Mouse (Mus musculus) liver, embryonic 12.5 days (tissue): Measurements from ENCODE around the gene Gm44511. TPM values are rescaled to one million over a fixed set of nuclear protein-coding genes. Genes with fewer than 3 reads are reported as not detected.
"Not testable (repeated sequence)": the region's sequence is repeated elsewhere in the genome, so short reads cannot be mapped to it uniquely, and the experiment has no call there.

ENCODE experiments used
- ATAC-seq: fragments of 200-750 bp; cut with Nextera tagmentation; 2 replicates; pipeline ENCODE4 v1.8.0; 2017; ENCODE audit warnings: moderate number of reproducible peaks, mild to moderate bottlenecking, moderate library complexity
- H3K27ac ChIP-seq: fragments of 300-500 bp; sonication (generic); 2 replicates; pipeline ENCODE4 v1.5.1; 2016; ENCODE audit warnings: mild to moderate bottlenecking
- H3K27me3 ChIP-seq: fragments of 300-500 bp; sonication (generic); replicated peaks from 2 replicates; pipeline ENCODE4 v1.6.1; 2016; ENCODE audit warnings: mild to moderate bottlenecking, moderate library complexity
- H3K36me3 ChIP-seq: fragments of 300-500 bp; sonication (generic); 2 replicates; pipeline ENCODE4 v1.6.1; 2016; ENCODE audit warnings: mild to moderate bottlenecking, moderate library complexity
- H3K4me1 ChIP-seq: fragments of 300-500 bp; sonication (generic); 2 replicates; pipeline ENCODE4 v1.6.1; 2016
- H3K4me2 ChIP-seq: fragments of 300-500 bp; sonication (generic); 2 replicates; pipeline ENCODE4 v1.6.1; 2016; ENCODE audit warnings: mild to moderate bottlenecking, moderate library complexity
- H3K4me3 ChIP-seq: fragments of 300-500 bp; sonication (generic); 2 replicates; pipeline ENCODE4 v1.5.1; 2016; ENCODE audit warnings: mild to moderate bottlenecking, moderate library complexity
- H3K9ac ChIP-seq: fragments of 300-500 bp; sonication (generic); 2 replicates; pipeline ENCODE4 v1.6.1; 2016; ENCODE audit warnings: mild to moderate bottlenecking, moderate library complexity
- H3K9me3 ChIP-seq: fragments of 300-500 bp; sonication (generic); replicated peaks from 2 replicates; pipeline ENCODE4 v1.6.1; 2016; ENCODE audit warnings: mild to moderate bottlenecking, moderate library complexity
- WGBS: fragments of 180-500 bp; shearing (Covaris S2); methylation state at CpG from one replicate; pipeline ENCODE4 v1.1.7; 2016; ENCODE audit not compliant: insufficient replicate concordance; 5-methylcytosine and 5-hydroxymethylcytosine counted together
- polyA plus RNA-seq: library from polyadenylated mRNA; unstranded; fragments of >200 nt; fragmentation: Nextera tagmentation; extraction: Ambion mirVana; gene quantifications from 2 replicates; pipeline ENCODE4 v1.2.1, GENCODE M21; 2016

The Gm44511 gene
- polyA plus RNA-seq, 1 experiment from 2014 or later, result not detected

DNA sequence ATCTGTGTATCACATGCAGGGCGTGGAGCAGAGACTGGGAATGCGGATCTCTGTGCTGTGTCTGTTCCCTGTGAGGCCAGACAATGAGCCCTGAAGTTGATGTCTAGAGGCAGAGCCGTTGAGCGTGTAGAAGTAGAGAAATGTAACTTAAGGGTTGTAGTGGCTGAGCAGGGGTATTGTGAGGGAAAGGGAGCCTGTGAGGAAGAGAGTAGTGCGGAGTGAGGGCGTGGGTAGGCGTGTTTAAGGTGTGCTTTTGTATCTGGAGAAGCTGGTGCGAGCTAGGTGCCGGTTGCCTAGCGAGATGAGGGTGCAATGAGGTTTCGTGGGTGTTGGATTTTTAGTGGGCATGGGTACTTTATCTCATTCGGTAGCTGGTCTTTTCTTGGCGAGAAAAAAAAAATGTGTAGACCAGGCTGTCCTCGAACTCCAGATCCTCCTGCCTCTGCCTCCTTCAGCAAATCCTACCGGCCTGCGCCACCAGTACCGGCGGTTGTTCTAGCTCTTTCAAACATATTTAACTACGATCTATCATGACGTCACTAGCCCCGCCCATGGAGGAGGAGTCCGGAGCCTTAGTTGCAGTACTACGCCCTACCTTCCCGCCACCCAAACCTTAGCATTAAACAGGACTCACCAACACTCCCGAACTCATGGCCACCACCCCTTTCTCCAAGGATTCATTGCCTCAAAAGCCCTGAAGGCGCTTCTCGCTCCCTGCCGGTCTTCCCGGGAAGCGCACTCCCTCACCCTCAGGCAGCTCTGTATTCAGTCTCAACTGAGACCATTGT lies 62.2 kb downstream of the Gm44511 start:
- peak overlapping the region; percentile 48; the same call in 1 of the 2 replicates for H3K27ac ChIP-seq
- WGBS, result 5% methylated on average over 30 of the region's 30 CpGs

DNA sequence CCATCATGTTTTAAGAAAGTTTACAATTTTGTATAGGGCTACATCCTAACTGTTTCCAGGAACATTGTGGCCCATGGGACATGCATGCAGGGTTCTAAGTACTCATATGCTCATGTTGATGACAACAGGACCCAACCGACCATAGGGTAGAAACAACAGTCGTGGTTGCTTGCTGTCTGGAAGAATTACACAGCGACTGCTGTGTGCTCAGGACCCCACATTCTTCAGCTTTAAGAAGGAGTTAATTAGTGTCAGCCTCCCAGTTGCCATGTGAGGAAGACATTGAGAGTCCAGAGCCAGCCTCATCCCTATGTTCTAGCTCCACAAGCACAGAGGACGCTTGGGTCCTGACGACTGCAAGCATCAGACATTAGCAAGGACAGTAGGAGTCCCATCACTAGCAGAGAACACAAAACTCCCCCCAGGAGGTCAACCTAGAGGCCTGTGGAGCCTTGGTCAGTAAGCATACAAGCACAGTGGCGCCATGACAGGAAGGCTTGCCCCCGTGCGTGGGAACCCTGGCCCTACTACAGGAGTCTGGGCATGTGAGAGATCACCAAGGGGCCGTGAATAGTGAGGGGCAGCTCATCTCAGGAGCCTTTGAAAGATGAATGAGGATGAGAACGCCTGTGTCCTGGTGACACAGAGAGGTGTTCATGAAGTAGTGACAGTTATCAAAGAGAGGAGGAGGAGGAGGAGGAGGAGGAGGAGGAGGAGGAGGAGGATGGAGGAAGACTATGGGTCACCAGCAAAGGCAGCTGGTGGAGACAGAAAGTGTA lies 63.0 kb downstream of the Gm44511 start:
- Histone ChIP-seq H3K4me1 (peaks cover 21% of the 10 kb centered on the region), H3K4me3 (peak overlapping the region; percentile 66), H3K4me2 (peak overlapping the region; percentile 88)
- H3K9me3 ChIP-seq, H3K36me3 ChIP-seq, H3K27me3 ChIP-seq, ATAC-seq, H3K27ac ChIP-seq, H3K9ac ChIP-seq: not testable (repeated sequence)
- 70% methylated on average over 10 of the region's 10 CpGs for WGBS

More for the DNA sequence above, 62.2 kb downstream of the Gm44511 start:
- Histone ChIP-seq H3K4me3 (peak overlapping the region; percentile 66), H3K27me3 (no peaks in the 10 kb centered on the region), H3K9me3 (no peaks in the 10 kb centered on the region), H3K4me1 (peaks cover 21% of the 10 kb centered on the region), H3K4me2 (peak overlapping the region; percentile 88), H3K36me3 (no peaks in the 10 kb centered on the region), H3K9ac (peak overlapping the region; percentile 68)
- ATAC-seq, result peak; percentile 87

GRCm38 (mm10) chr6:128761144-128761540 lies 65.0 kb downstream of the Gm44511 start:
- ATAC-seq, result no peak
- Histone ChIP-seq H3K36me3 (no peaks in the 10 kb centered on the region), H3K9me3 (no peaks in the 10 kb centered on the region), H3K4me3 (peak overlapping the region; percentile 71), H3K27ac (no peak overlapping the region), H3K9ac (peak overlapping the region; percentile 62), H3K4me2 (peak overlapping the region; percentile 70), H3K27me3 (no peaks in the 10 kb centered on the region), H3K4me1 (peaks cover 21% of the 10 kb centered on the region)
- 49% methylated on average over 5 of the region's 5 CpGs for WGBS

DNA sequence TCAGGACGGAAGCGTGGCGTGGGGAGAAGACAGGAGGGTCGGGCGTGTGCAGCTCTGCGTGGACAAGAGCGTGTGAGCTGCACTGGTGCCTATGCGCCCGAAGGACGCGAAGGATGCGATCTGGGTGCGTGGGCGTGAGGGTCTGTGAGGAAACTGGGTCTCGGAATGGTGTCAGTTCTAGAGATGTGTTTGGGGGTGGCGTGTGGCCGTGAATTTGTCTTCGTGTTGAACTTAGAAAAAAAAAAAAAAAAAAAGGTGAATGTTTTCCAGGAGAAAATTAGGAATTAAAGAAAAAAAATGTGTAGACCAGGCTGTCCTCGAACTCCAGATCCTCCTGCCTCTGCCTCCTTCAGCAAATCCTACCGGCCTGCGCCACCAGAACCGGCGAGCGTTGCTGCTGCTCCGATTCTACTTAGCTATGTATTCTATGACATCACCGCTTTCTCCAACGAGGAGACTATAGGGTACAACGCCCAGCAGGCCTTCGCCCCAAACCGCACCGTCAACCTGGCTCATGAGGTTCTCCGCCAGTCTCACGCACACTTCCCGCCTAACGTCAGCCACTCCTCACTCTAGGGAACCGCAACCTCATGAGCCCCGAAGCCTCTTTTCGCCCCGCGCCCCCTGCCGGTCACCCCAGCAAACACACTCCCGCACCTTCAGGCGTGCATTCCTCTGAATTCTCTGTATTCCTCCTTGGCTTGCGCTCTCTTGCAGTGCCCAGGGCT lies 65.5 kb downstream of the Gm44511 start:
- H3K27ac ChIP-seq, result peak overlapping the region; percentile 75
- not testable (repeated sequence) for H3K9me3 ChIP-seq, H3K27me3 ChIP-seq, H3K36me3 ChIP-seq
- peak overlapping the region; percentile 70 for H3K4me2 ChIP-seq
- peak overlapping the region; percentile 73 for H3K9ac ChIP-seq
- peaks cover 21% of the 10 kb centered on the region for H3K4me1 ChIP-seq
- peak; percentile 75 for ATAC-seq
- WGBS, result under 1% methylated on average over 44 of the region's 44 CpGs
- peak overlapping the region; percentile 71 for H3K4me3 ChIP-seq

GRCm38 (mm10) chr6:128760016-128760415 lies 66.1 kb downstream of the Gm44511 start:
- peak; percentile 55 for ATAC-seq
- Histone ChIP-seq H3K4me2 (peak overlapping the region; percentile 70), H3K9ac (peak overlapping the region; percentile 73), H3K27ac (peak overlapping the region; percentile 75), H3K4me3 (peak overlapping the region; percentile 71), H3K4me1 (peaks cover 21% of the 10 kb centered on the region)
- not testable (repeated sequence) for H3K9me3 ChIP-seq, H3K36me3 ChIP-seq, H3K27me3 ChIP-seq
- WGBS, result under 1% methylated on average over 22 of the region's 22 CpGs

- Histone ChIP-seq H3K4me3 (no peak overlapping the region), H3K36me3 (no peaks in the 10 kb centered on the region), H3K27ac (no peak overlapping the region), H3K9ac (no peak overlapping the region), H3K4me2 (peak overlapping the region; percentile 37), H3K4me1 (peaks cover 19% of the 10 kb centered on the region), H3K27me3 (no peaks in the 10 kb centered on the region), H3K9me3 (no peaks in the 10 kb centered on the region)
- no peak for ATAC-seq
- WGBS, result 76% methylated on average over 5 of the region's 5 CpGs
These were observed 66.7 kb downstream of the Gm44511 start for GRCm38 (mm10) chr6:128759221-128759950.

- H3K27ac ChIP-seq, H3K27me3 ChIP-seq, H3K4me2 ChIP-seq, H3K9me3 ChIP-seq, H3K9ac ChIP-seq, H3K36me3 ChIP-seq, ATAC-seq, H3K4me3 ChIP-seq: not testable (repeated sequence)
- WGBS, result 29% methylated on average over 4 of the region's 4 CpGs
- peaks cover 10% of the 10 kb centered on the region for H3K4me1 ChIP-seq
These were observed 70.7 kb downstream of the Gm44511 start for GRCm38 (mm10) chr6:128755402-128755763.

- H3K9ac ChIP-seq, H3K9me3 ChIP-seq, H3K36me3 ChIP-seq, H3K4me3 ChIP-seq, H3K27me3 ChIP-seq: not testable (repeated sequence)
- peak overlapping the region; percentile 34 for H3K4me2 ChIP-seq
- peaks cover 10% of the 10 kb centered on the region for H3K4me1 ChIP-seq
- H3K27ac ChIP-seq, result peak overlapping the region; percentile 34; the same call in 1 of the 2 replicates
- 62% methylated on average over 12 of the region's 12 CpGs for WGBS
- ATAC-seq, result peak; percentile 48
These were observed 71.2 kb downstream of the Gm44511 start for GRCm38 (mm10) chr6:128754748-128755401.

DNA sequence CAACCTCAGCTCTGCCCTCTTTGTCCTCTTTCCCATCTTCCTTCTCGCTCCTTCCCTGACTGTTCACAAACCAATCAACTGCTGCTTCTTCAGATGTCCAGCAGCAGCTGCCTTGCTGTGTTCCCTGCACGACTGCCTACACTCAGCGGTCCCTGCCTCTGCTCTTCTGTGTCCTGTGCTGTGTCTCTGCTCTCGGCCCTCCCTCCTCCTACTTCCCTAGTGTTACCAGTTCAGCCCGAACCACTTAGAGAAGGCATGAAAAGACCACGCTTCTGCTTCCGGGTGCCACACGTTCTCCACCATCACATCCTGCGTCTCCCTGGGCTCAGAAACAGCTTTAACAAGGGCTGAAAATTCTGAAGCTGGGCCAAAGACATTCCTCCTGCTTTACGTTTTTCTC lies 71.8 kb downstream of the Gm44511 start:
- H3K4me1 ChIP-seq, H3K9ac ChIP-seq, H3K27me3 ChIP-seq, H3K36me3 ChIP-seq, H3K4me3 ChIP-seq, H3K9me3 ChIP-seq: not testable (repeated sequence)
- ATAC-seq, result peak; percentile 56
- Histone ChIP-seq H3K4me2 (peak overlapping the region; percentile 34), H3K27ac (peak overlapping the region; percentile 34; the same call in 1 of the 2 replicates)
- 33% methylated on average over 10 of the region's 10 CpGs for WGBS

DNA sequence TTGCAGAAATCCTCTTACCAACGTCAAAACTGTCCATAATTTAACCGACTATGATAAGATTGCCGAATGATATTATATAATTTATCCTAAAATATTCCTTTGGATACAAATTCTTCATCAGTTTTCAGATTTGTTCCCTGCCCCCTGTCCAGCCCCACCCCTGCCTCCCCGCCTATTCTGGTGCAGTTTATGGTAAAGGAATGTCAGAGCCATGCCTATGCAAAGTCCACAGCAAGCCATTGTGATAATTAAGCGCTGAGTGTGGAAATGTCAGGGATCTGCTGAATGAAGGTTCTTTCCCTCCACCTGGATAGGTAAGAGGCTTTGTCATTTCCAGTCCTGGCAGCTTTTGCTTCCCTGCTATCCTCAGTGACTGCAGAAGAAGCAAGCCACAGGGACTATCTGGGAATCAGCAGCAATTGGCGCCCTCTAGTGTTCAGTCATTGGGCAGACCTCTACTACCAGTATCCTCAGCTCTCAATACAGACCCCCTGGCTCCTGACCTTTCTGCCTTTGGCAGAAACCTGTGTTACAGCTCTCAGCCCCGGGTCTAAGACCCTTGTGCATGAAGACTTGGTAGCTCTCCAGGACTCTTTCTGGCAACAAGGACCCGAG lies 72.4 kb downstream of the Gm44511 start:
- H3K27ac ChIP-seq, H3K9ac ChIP-seq, H3K9me3 ChIP-seq, H3K36me3 ChIP-seq, H3K4me1 ChIP-seq, H3K27me3 ChIP-seq, H3K4me3 ChIP-seq: not testable (repeated sequence)
- 33% methylated on average over 8 of the region's 8 CpGs for WGBS
- ATAC-seq, result peak; percentile 76
- peak overlapping the region; percentile 34 for H3K4me2 ChIP-seq

GRCm38 (mm10) chr6:128747006-128747405 lies 79.1 kb downstream of the Gm44511 start:
- not testable (repeated sequence) for H3K4me1 ChIP-seq, H3K9ac ChIP-seq, H3K4me2 ChIP-seq, H3K27me3 ChIP-seq, H3K36me3 ChIP-seq, H3K4me3 ChIP-seq, ATAC-seq, H3K9me3 ChIP-seq, H3K27ac ChIP-seq
- 65% methylated on average over 6 of the region's 6 CpGs for WGBS
